Mouse (Mus musculus) thymus, adult 2 months (tissue): ENCODE data around the gene Usp47. TPM values are rescaled to one million over a fixed set of nuclear protein-coding genes. Genes with fewer than 3 reads are reported as not detected.

Experiments used
- DNase-seq: peaks from one replicate; pipeline ENCODE4 v3.0.0; 2021
- H3K27ac ChIP-seq: fragments of 200-500 bp; 2 replicates; pipeline ENCODE4 v1.5.1; 2012; ENCODE audit warnings: low read length, control low read depth; ENCODE audit not compliant: control insufficient read depth, insufficient read depth
- H3K27me3 ChIP-seq: fragments of 200-500 bp; 2 replicates; pipeline ENCODE4 v1.6.1; 2012; ENCODE audit warnings: mild to moderate bottlenecking, low read length, moderate library complexity, mixed read lengths; ENCODE audit not compliant: control insufficient read depth, insufficient read depth
- H3K36me3 ChIP-seq: fragments of 200-500 bp; 2 replicates; pipeline ENCODE4 v1.6.1; 2012; ENCODE audit warnings: mild to moderate bottlenecking, low read length, moderate library complexity; ENCODE audit not compliant: control insufficient read depth, insufficient read depth
- H3K4me1 ChIP-seq: fragments of 200-500 bp; replicated peaks from 2 replicates; pipeline ENCODE4 v1.6.1; 2012; ENCODE audit warnings: low read length; ENCODE audit not compliant: control insufficient read depth, insufficient read depth
- H3K4me3 ChIP-seq: fragments of 200-500 bp; 2 replicates; pipeline ENCODE4 v1.5.1; 2012; ENCODE audit warnings: mild to moderate bottlenecking, low read length, control low read depth, moderate library complexity; ENCODE audit not compliant: control insufficient read depth, insufficient read depth
- CTCF ChIP-seq: fragments of 200-500 bp; IDR thresholded peaks from 2 replicates; pipeline ENCODE4 v1.5.1; 2012; ENCODE audit warnings: mild to moderate bottlenecking, control low read depth, low read length, moderate library complexity, borderline replicate concordance; ENCODE audit not compliant: control insufficient read depth, poor library complexity, insufficient read depth; ENCODE audit errors: extremely low read depth
- POLR2A ChIP-seq: fragments of 200-500 bp; IDR thresholded peaks from 2 replicates; pipeline ENCODE4 v1.6.1; 2012; ENCODE audit warnings: mild to moderate bottlenecking, low read length, control low read depth, moderate library complexity; ENCODE audit not compliant: control insufficient read depth, poor library complexity, insufficient read depth; ENCODE audit errors: extremely low read depth
- WGBS: fragments of 180-500 bp; shearing (Covaris S2); methylation state at CpG from one replicate; pipeline ENCODE4 v1.1.7; 2018; 5-methylcytosine and 5-hydroxymethylcytosine counted together
- polyA plus RNA-seq: library from polyadenylated mRNA; depleted of rRNA; stranded (reverse); fragments of >200 nt; gene quantifications from 2 replicates; pipeline ENCODE4 v1.2.3, GENCODE M21; 2012

The Usp47 gene
- polyA plus RNA-seq, 1 experiment, result 13.2 TPM

- no peak overlapping the region for H3K4me3 ChIP-seq
- 83% methylated on average over 2 of the region's 2 CpGs for WGBS
- TF ChIP-seq POLR2A (no peak), CTCF (no peak)
- H3K27ac ChIP-seq, result no peak overlapping the region
- DNase-seq, result no peak
- no peaks in the 10 kb centered on the region for H3K27me3 ChIP-seq
- no peaks in the 10 kb centered on the region for H3K4me1 ChIP-seq
- no peaks in the 10 kb centered on the region for H3K36me3 ChIP-seq
These were observed 25.9 kb upstream of the Usp47 start for GRCm38 (mm10) chr7:111997441-111997840.

- Histone ChIP-seq H3K4me1 (no peaks in the 10 kb centered on the region), H3K27ac (no peak overlapping the region), H3K27me3 (no peaks in the 10 kb centered on the region), H3K4me3 (no peak overlapping the region), H3K36me3 (no peaks in the 10 kb centered on the region)
- DNase-seq, result no peak
- no peak for TF ChIP-seq CTCF
- no peak for TF ChIP-seq POLR2A
- 87% methylated on average over 6 of the region's 6 CpGs for WGBS
These were observed 24.8 kb upstream of the Usp47 start for GRCm38 (mm10) chr7:111998446-111999004.

GRCm38 (mm10) chr7:111999376-111999775 is 23.9 kb upstream of the Usp47 start:
- H3K4me1 ChIP-seq, result no peaks in the 10 kb centered on the region
- no peaks in the 10 kb centered on the region for H3K36me3 ChIP-seq
- no peak for DNase-seq
- no peak for TF ChIP-seq POLR2A
- TF ChIP-seq CTCF, result no peak
- no peaks in the 10 kb centered on the region for H3K27me3 ChIP-seq
- H3K4me3 ChIP-seq, result no peak overlapping the region
- no peak overlapping the region for H3K27ac ChIP-seq

- 97% methylated on average over 1 of the region's 1 CpGs for WGBS
- H3K4me1 ChIP-seq, result no peaks in the 10 kb centered on the region
- TF ChIP-seq CTCF (no peak), POLR2A (no peak)
- no peak overlapping the region for H3K4me3 ChIP-seq
- no peak overlapping the region for H3K27ac ChIP-seq
- no peak for DNase-seq
- H3K36me3 ChIP-seq, result no peaks in the 10 kb centered on the region
- H3K27me3 ChIP-seq, result no peaks in the 10 kb centered on the region
These were observed 23.1 kb upstream of the Usp47 start for GRCm38 (mm10) chr7:112000166-112000565.

GRCm38 (mm10) chr7:112010511-112010910 is 12.8 kb upstream of the Usp47 start:
- Histone ChIP-seq H3K4me1 (no peaks in the 10 kb centered on the region), H3K4me3 (no peak overlapping the region), H3K27ac (no peak overlapping the region), H3K27me3 (no peaks in the 10 kb centered on the region), H3K36me3 (no peaks in the 10 kb centered on the region)
- DNase-seq, result no peak
- TF ChIP-seq POLR2A (no peak), CTCF (no peak)
- 94% methylated on average over 2 of the region's 2 CpGs for WGBS

GRCm38 (mm10) chr7:112010976-112011375 is 12.3 kb upstream of the Usp47 start:
- no peaks in the 10 kb centered on the region for H3K36me3 ChIP-seq
- H3K27me3 ChIP-seq, result no peaks in the 10 kb centered on the region
- WGBS, result 74% methylated on average over 4 of the region's 4 CpGs
- no peak overlapping the region for H3K27ac ChIP-seq
- H3K4me1 ChIP-seq, result no peaks in the 10 kb centered on the region
- TF ChIP-seq POLR2A (no peak), CTCF (no peak)
- DNase-seq, result no peak
- H3K4me3 ChIP-seq, result no peak overlapping the region

- H3K4me3 ChIP-seq, result no peak overlapping the region
- no peaks in the 10 kb centered on the region for H3K4me1 ChIP-seq
- H3K27me3 ChIP-seq, result no peaks in the 10 kb centered on the region
- no peaks in the 10 kb centered on the region for H3K36me3 ChIP-seq
- H3K27ac ChIP-seq, result no peak overlapping the region
- 94% methylated on average over 5 of the region's 5 CpGs for WGBS
- no peak for DNase-seq
- TF ChIP-seq POLR2A (no peak), CTCF (no peak)
These were observed 11.2 kb upstream of the Usp47 start for GRCm38 (mm10) chr7:112012102-112012501.
